Mouse (Mus musculus) liver, adult 2 months (tissue): ENCODE results near the gene Ccdc13.

Experiments used
- CTCF ChIP-seq: fragments of 200-500 bp; IDR thresholded peaks from 2 replicates; pipeline ENCODE4 v1.5.1; 2011; ENCODE audit warnings: low read depth, low read length, control low read depth
- POLR2A ChIP-seq: fragments of 200-500 bp; IDR thresholded peaks from 2 replicates; pipeline ENCODE4 v1.6.1; 2011; ENCODE audit warnings: low read length, control low read depth; ENCODE audit not compliant: insufficient read depth; ENCODE audit errors: extremely low read depth

DNA sequence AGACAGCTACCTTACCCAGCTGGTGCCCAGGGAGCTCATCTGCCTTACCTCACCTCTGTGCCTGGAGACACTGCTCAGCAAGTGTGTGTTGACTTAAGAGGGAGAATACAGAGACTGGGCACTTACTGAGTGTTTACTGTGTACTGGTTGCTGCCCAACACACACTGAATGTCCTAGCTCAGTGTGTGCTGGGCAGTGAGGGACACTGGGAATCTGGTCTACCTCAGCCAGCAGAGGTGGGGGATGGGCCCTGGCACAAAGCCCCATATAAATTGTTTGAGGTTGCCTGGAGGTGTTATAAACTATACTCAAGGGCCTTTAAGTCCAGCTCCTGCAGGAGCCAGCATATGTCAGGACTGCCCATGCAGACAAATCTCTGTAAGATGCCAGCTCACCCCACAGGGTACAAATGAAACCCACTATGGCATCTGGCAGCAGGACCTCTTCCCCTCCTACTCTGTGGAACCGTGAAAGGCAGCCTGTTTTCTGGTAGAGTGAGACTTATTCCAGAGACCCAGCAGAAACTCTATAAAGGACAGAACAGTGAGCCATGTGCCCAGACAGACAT, 44.2 kb downstream of the Ccdc13 start:
- no peak for TF ChIP-seq POLR2A
- no peak for TF ChIP-seq CTCF
